Mouse (Mus musculus): Measurements from ENCODE around the gene Tmeff1. TPM values are rescaled to one million over a fixed set of nuclear protein-coding genes. Genes with fewer than 3 reads are reported as not detected.

The Tmeff1 gene
- 228 and 263 TPM in 2 replicates for polyA plus RNA-seq (2015; fragmentation: Nextera tagmentation; extraction: Ambion mirVana)

DNA sequence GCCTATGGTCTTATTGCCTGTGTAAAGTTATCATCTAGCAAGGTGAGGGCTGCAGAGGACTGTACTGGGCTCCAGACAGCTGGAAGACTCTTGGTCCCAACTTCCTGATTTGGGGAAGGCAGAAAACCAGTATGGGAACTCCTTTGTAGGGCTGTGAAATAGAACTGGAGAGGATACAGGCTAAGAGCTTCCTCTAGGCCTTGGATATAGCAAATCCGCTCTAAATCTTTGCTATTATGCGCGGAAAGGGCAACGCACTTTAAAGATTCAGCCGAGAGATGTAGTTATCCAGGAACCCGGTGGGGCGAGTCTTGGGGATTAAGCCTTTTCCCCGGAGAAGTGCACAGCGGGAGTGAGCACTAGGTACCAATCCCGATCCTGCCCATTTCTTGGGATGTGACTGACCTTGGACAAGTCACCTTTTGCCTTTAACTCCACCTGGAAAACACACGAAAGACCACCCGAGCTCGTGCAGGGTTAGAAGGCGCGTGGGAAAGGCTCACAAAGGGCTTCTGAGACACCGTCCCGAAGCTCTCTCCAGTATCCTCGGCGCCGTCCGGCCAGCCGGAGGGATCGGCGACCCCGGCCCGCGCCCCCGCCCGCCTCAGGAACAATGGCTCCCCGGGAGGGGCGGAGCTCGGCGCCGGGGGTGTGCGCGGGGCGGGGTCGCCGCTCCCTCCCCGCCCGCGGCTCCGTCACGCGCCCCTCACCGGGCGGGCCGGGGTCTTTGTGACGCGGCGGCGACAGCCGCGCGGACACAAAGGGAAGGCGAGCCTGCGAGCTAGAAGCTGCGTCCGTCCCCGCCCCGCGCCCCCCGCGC lies at the start of gene Tmeff1:
Gene Tmeff1, plus strand, starts transcription at position 754 of the 820 bp plus-strand sequence.
- ATAC-seq: peak; percentile 86
- peaks cover 24% of the 10 kb centered on the region for H3K4me1 ChIP-seq (ENCODE audit: control insufficient read depth, insufficient read depth, low read length)

DNA sequence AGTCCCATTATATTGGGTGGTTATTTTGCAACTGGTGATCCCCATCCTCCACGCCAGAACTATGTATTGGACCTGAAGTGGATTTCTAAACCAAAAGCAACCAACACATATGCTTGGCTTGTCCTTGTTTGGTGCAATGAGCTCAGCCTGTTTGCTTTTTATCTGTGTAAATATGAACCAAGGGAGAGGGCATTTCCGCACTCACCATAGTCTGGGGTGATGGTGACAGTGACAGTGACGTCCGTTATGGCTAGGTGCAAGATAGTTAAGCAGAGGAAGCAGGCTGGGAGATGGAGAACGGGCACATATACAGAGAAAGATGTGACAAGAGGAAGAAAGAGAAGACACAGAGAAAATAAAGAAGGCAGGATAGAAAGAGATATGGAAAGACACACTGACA lies 48.7 kb upstream of the Tmeff1 start:
- H3K9ac ChIP-seq (ENCODE audit: low read depth, low read length): no peak overlapping the region
- 84% methylated on average over 5 of the region's 5 CpGs for WGBS
- H3K4me1 ChIP-seq (ENCODE audit: control insufficient read depth, insufficient read depth, low read length): peaks cover 1% of the 10 kb centered on the region
- no peaks in the 10 kb centered on the region for H3K9me3 ChIP-seq (replicated peaks; ENCODE audit: control insufficient read depth, low read length, poor library complexity, severe bottlenecking)
- H3K36me3 ChIP-seq (ENCODE audit: control insufficient read depth, insufficient read depth, low read length): no peaks in the 10 kb centered on the region
- no peaks in the 10 kb centered on the region for H3K27me3 ChIP-seq (ENCODE audit: control insufficient read depth, insufficient read depth, low read depth, low read length)
- H3K27ac ChIP-seq (ENCODE audit: low read length): no peak overlapping the region
- H3K4me3 ChIP-seq (ENCODE audit: low read depth, low read length): no peak overlapping the region
- H3K4me2 ChIP-seq (ENCODE audit: low read length): no peak overlapping the region
- no peak for ATAC-seq

More for the DNA sequence above, at the start of gene Tmeff1:
- WGBS: under 1% methylated on average over 38 of the region's 64 CpGs
- Histone ChIP-seq H3K9ac (ENCODE audit: low read depth, low read length) (peak within 1 kb of the TSS; percentile 97), H3K36me3 (ENCODE audit: control insufficient read depth, insufficient read depth, low read length) (no peaks in the 10 kb centered on the region), H3K4me3 (ENCODE audit: low read depth, low read length) (peak within 1 kb of the TSS; percentile 90), H3K4me2 (ENCODE audit: low read length) (peak within 1 kb of the TSS; percentile 73), H3K27me3 (ENCODE audit: control insufficient read depth, insufficient read depth, low read depth, low read length) (no peaks in the 10 kb centered on the region), H3K9me3 (replicated peaks; ENCODE audit: control insufficient read depth, low read length, poor library complexity, severe bottlenecking) (no peaks in the 10 kb centered on the region), H3K27ac (ENCODE audit: low read length) (peak within 1 kb of the TSS; percentile 94)

DNA sequence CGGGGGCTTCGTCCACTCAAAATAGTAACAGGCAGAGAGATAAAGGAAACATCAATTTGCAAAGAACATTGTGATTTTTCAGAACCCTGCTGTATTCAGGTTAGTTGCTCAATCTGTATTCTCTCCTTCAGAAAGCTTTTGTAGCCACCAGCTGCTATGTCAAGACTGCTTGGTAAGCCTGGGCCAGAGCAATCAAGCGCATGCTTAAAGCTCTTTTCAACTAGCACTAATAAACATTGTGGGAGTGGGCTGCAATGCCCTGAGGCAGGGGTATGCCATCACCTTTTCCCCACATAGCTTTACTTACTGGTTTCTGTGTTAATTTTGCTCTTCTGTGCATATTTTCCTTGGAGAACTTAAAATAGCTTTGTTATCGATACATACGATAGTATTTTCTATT lies 48.0 kb upstream of the Tmeff1 start:
- H3K36me3 ChIP-seq (ENCODE audit: control insufficient read depth, insufficient read depth, low read length): no peaks in the 10 kb centered on the region
- H3K9ac ChIP-seq (ENCODE audit: low read depth, low read length): no peak overlapping the region
- no peaks in the 10 kb centered on the region for H3K9me3 ChIP-seq (replicated peaks; ENCODE audit: control insufficient read depth, low read length, poor library complexity, severe bottlenecking)
- no peak for ATAC-seq
- H3K4me3 ChIP-seq (ENCODE audit: low read depth, low read length): no peak overlapping the region
- no peak overlapping the region for H3K27ac ChIP-seq (ENCODE audit: low read length)
- H3K4me2 ChIP-seq (ENCODE audit: low read length): no peak overlapping the region
- H3K4me1 ChIP-seq (ENCODE audit: control insufficient read depth, insufficient read depth, low read length): peaks cover 9% of the 10 kb centered on the region
- 66% methylated on average over 5 of the region's 5 CpGs for WGBS
- no peaks in the 10 kb centered on the region for H3K27me3 ChIP-seq (ENCODE audit: control insufficient read depth, insufficient read depth, low read depth, low read length)

DNA sequence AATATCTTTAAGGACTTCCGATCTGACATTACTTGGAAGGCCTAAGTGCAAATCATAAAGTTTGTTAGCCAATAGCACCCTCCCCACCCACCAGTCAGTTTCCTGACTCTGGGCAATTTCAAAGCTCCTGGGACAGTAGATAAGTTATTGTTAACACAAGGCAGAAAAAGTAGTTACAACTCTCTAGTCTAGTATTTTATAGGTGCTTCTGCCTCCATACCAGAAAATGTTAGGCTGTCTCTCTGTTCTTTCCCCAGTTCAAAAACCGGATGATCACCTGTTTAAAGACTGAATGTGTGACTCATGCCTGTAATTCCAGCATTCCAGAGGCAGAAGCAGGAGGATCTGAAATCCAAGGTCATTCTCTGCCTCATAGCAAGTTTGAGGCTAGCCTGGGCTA lies 46.4 kb upstream of the Tmeff1 start:
- Histone ChIP-seq H3K4me3 (ENCODE audit: low read depth, low read length) (no peak overlapping the region), H3K4me1 (ENCODE audit: control insufficient read depth, insufficient read depth, low read length) (peaks cover 16% of the 10 kb centered on the region), H3K27me3 (ENCODE audit: control insufficient read depth, insufficient read depth, low read depth, low read length) (no peaks in the 10 kb centered on the region), H3K27ac (ENCODE audit: low read length) (no peak overlapping the region), H3K9me3 (replicated peaks; ENCODE audit: control insufficient read depth, low read length, poor library complexity, severe bottlenecking) (no peaks in the 10 kb centered on the region), H3K4me2 (ENCODE audit: low read length) (no peak overlapping the region), H3K36me3 (ENCODE audit: control insufficient read depth, insufficient read depth, low read length) (no peaks in the 10 kb centered on the region), H3K9ac (ENCODE audit: low read depth, low read length) (no peak overlapping the region)
- no peak for ATAC-seq
- WGBS: 88% methylated on average over 2 of the region's 2 CpGs

DNA sequence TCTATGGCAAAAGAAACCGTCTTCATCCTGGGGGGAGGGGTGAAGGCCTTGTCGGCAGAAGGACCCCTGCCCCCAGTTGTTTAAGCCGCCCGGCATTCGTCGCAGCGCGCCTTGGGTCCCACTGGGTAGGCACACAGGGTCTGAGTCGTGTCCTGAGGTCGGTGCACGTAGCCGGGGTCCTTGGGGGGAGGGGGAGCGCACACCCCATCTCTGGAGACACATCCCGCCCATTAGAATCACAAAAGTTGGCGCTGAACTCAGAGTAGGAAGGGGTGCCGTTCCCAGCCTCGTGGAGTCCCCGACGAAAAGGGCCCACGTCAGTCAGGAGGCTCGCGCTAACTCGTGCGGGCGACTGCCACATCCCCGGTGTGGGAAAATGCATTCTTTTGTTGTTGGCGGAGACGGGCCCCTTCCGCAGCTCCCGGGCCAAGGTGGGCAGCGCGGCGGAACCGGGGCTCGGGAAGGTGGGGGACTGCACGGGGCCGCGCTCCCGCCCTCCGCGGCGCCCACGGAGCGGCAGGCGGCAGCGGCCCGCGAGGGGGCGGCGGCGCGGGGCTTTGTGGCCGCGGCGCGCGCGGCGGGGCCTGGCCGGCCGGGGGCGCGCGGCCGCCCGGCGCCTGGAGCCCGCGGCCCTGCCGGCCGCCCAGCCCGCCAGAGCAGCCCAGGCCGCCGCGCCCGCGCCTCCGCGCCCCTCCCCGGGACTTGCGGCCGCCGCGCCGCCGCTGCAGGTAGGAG lies 45.0 kb upstream of the Tmeff1 start, which contains the start of gene Msantd3:
Gene Msantd3, plus strand, starts transcription at position 95 of the 735 bp plus-strand sequence.
- Histone ChIP-seq H3K4me3 (ENCODE audit: low read depth, low read length) (peak within 1 kb of the TSS; percentile 78), H3K27ac (ENCODE audit: low read length) (peak within 1 kb of the TSS; percentile 90), H3K36me3 (ENCODE audit: control insufficient read depth, insufficient read depth, low read length) (no peaks in the 10 kb centered on the region), H3K4me2 (ENCODE audit: low read length) (peak within 1 kb of the TSS; percentile 83), H3K4me1 (ENCODE audit: control insufficient read depth, insufficient read depth, low read length) (peaks cover 26% of the 10 kb centered on the region), H3K9ac (ENCODE audit: low read depth, low read length) (peak within 1 kb of the TSS; percentile 94), H3K9me3 (replicated peaks; ENCODE audit: control insufficient read depth, low read length, poor library complexity, severe bottlenecking) (no peaks in the 10 kb centered on the region), H3K27me3 (ENCODE audit: control insufficient read depth, insufficient read depth, low read depth, low read length) (no peaks in the 10 kb centered on the region)
- under 1% methylated on average over 51 of the region's 86 CpGs for WGBS
- peak; percentile 79 for ATAC-seq

DNA sequence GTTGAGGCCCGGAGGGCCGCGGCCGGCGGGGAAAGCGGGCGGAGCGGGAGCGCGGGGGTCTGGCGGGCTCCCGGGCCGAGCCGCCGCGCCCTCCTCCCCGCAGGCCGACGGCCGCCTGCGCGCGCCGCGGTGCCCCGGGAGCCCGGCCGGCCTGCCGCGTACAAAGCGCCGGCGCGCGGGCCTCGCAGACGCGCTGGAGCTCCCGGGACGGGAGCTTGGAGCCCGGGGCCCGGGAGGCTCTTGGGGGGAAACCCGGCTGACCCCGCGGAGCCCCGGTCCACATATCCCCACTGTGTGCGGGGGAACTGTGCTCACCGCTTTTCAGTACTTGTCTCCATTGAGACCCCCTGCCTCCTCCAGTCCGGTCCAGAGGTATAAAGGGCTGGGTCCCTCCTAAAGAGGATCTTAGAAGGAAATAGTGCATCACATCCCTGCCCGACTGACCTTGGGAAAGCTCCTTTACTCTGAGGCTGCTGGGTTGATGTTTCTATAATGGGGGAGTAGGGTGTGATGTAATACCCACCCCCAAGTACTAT lies 44.3 kb upstream of the Tmeff1 start:
- Histone ChIP-seq H3K4me1 (ENCODE audit: control insufficient read depth, insufficient read depth, low read length) (peaks cover 29% of the 10 kb centered on the region), H3K9ac (ENCODE audit: low read depth, low read length) (peak overlapping the region; percentile 94), H3K9me3 (replicated peaks; ENCODE audit: control insufficient read depth, low read length, poor library complexity, severe bottlenecking) (no peaks in the 10 kb centered on the region), H3K4me3 (ENCODE audit: low read depth, low read length) (peak overlapping the region; percentile 78), H3K4me2 (ENCODE audit: low read length) (peak overlapping the region; percentile 72), H3K36me3 (ENCODE audit: control insufficient read depth, insufficient read depth, low read length) (no peaks in the 10 kb centered on the region), H3K27ac (ENCODE audit: low read length) (peak overlapping the region; percentile 90), H3K27me3 (ENCODE audit: control insufficient read depth, insufficient read depth, low read depth, low read length) (no peaks in the 10 kb centered on the region)
- ATAC-seq: peak; percentile 69
- WGBS: under 1% methylated on average over 38 of the region's 50 CpGs

DNA sequence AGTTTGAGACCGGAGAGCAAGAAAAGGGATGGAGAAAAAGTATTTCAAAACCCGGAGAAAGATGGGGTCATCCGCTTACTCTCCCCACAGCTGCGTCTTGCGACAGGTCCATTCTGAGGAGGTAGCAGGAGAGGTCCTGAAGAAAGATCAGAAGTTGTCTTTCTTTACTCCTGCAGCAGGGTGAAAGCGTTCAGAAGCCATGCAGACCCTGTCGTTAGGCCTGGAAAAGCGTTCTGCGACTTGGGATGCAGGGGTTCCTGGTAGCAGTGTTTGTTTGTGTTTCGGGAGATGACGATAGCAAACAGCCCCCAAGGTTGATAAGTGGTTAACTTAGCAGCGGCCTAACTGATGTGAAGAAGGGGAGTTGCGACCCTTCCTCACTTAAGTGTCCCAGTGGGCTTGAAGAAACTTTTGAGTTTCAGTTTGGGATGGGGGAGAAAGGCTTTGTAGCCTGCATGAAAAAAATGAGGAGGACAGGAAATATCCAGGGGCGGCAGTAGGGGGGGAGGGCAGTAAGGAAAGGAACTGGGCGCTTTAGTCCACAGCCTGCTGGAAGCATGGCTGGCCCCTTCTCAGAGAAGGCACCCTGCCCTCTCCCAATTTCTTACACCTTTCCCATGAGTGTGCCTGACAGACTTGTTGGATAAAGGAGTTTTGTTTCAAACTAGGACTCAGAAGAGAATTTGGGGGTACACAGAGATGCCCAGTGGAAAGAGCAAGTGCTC lies 43.3 kb upstream of the Tmeff1 start:
- ATAC-seq: no peak
- Histone ChIP-seq H3K4me2 (ENCODE audit: low read length) (peak overlapping the region; percentile 72), H3K27me3 (ENCODE audit: control insufficient read depth, insufficient read depth, low read depth, low read length) (no peaks in the 10 kb centered on the region), H3K9ac (ENCODE audit: low read depth, low read length) (peak overlapping the region; percentile 45), H3K4me3 (ENCODE audit: low read depth, low read length) (peak overlapping the region; percentile 78), H3K27ac (ENCODE audit: low read length) (no peak overlapping the region), H3K9me3 (replicated peaks; ENCODE audit: control insufficient read depth, low read length, poor library complexity, severe bottlenecking) (no peaks in the 10 kb centered on the region), H3K36me3 (ENCODE audit: control insufficient read depth, insufficient read depth, low read length) (no peaks in the 10 kb centered on the region), H3K4me1 (ENCODE audit: control insufficient read depth, insufficient read depth, low read length) (peaks cover 39% of the 10 kb centered on the region)
- WGBS: 2% methylated on average over 15 of the region's 15 CpGs

DNA sequence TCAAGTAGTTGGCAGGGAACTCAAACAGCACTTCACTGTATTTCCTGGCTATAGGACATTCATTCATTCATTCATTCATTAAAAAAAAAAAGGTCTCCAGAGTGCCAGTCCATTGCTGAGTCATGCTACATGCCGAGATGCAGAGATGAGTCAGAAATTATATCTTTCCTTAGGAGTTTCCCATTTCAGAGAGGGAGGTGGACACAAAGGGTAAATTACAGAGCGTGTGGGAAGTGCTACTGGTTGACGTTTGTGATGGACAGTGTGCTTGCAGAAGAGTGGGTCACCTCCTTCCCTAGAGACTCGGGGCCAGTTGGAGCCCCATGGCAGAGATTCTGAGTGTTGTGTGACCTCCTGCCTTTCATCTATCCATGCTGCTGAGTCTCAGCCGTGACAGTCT lies 42.6 kb upstream of the Tmeff1 start:
- Histone ChIP-seq H3K4me1 (ENCODE audit: control insufficient read depth, insufficient read depth, low read length) (peaks cover 45% of the 10 kb centered on the region), H3K9me3 (replicated peaks; ENCODE audit: control insufficient read depth, low read length, poor library complexity, severe bottlenecking) (no peaks in the 10 kb centered on the region), H3K4me2 (ENCODE audit: low read length) (peak overlapping the region; percentile 72; the same call in 1 of the 2 replicates), H3K27ac (ENCODE audit: low read length) (no peak overlapping the region), H3K9ac (ENCODE audit: low read depth, low read length) (no peak overlapping the region), H3K4me3 (ENCODE audit: low read depth, low read length) (no peak overlapping the region), H3K27me3 (ENCODE audit: control insufficient read depth, insufficient read depth, low read depth, low read length) (no peaks in the 10 kb centered on the region), H3K36me3 (ENCODE audit: control insufficient read depth, insufficient read depth, low read length) (no peaks in the 10 kb centered on the region)
- 29% methylated on average over 5 of the region's 5 CpGs for WGBS
- ATAC-seq: no peak
